Mouse (Mus musculus) mouse trophoblast stem cell (cell line): ENCODE data around the gene Stambp.
"Not testable (repeated sequence)": the region's sequence is repeated elsewhere in the genome, so short reads cannot be mapped to it uniquely, and the experiment has no call there.

Experiments used
- in situ Hi-C, 2 experiments: fragments of 300-500 bp; cut with MseI, MboI; formaldehyde crosslinking; loops; 2 replicates in 1 of 2; 3 replicates in 1 of 2; pipeline ENCODE4 v1.15.1; 2025

Stambp gene

DNA sequence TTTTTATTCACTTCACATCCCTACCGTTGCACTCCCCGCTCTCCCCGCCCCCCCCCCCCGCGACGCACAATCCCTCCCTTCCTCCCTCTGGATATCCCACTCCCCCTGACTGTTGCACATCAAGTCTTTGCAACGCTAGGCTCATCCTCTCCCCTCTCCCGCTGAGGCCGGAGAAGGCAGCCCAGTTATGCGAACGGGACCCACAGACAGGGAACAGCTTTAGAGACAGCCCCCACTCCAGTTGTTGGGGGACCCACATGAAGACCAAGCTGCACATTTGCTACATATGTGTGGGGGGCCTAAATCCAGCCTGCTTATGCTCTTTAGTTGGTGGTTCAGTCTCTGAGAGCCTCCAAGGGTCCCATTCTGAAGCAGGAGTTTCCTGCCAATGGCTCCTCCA is at the start of gene Stambp:
Gene Stambp, minus strand, starts transcription at position 59 of the 400 bp plus-strand sequence.
- in situ Hi-C loops = no loop called here

DNA sequence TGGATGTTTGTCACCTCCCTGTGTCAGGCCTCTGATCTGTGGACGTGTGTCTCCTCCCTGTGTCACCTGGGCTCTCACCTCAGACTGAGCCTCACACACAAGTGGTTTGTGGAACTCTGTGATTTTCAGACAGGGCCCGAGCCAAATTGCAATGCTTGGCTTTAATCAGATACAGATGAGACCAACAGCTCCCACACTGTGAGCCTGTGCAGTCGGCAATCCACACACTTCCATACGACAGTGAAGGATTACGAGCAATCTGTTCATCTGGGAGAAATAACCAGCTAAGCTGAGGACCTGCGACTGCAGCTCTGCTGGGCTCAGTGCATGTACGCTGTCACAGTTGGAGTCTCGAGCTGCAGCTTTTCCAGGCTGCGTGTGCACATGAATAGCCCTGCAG is 47.4 kb upstream of the Stambp start:
- in situ Hi-C loops = no loop called here

DNA sequence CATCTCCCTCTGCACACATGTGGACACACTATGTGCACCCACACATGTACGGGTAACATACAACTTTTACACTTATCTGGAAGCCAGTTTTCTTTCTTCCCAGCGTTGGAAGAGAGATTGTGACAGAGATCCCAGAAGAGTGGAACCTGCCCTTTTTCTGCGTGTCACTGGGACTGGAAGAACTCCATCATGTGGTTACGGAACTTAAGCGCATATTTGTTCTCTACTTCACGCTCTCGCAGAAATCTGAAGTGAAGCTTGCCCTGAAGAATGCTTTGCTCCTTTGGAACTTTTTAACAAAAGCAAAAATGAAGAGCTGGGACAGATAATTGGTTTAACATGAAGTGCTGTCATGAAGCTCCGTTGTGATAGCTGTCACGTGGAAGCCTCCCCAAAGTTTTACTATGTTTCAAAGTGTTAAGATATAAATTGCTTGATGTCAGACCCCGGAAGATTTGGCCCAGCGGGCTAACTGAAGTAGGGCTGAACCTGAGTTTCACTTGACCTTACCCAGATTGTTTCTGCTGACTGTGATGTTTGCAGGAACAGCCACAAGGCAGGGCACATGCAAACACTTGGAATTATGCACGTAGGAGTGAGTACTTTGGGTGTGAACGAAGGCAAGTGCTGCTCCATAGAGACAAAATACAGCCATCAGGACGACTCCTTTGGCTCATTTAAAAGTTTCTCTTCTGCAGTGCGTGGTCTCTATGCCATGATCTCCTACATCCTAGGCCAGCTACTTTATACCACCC is 45.2 kb upstream of the Stambp start:
- in situ Hi-C loops = no loop called here

DNA sequence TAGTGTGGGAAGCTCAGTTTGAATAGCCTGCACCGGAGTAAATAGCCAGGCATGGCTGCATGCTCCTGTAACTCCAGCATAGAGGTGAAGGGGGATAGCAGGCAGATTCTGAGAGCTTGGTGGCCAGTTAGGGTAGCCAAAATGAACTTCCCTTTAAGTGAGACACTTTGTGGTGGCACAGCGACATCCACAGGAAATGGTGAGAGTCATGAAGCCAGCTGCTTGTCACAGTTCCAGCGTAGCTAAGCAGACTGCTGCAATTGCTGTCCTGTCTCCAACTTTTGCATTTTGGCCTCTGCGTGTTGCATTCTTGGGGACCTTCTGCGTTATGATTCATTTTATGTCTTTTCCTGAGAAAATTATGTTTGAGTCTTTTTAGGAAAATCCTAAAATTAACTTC is 44.0 kb upstream of the Stambp start:
- in situ Hi-C loops = no loop called here

DNA sequence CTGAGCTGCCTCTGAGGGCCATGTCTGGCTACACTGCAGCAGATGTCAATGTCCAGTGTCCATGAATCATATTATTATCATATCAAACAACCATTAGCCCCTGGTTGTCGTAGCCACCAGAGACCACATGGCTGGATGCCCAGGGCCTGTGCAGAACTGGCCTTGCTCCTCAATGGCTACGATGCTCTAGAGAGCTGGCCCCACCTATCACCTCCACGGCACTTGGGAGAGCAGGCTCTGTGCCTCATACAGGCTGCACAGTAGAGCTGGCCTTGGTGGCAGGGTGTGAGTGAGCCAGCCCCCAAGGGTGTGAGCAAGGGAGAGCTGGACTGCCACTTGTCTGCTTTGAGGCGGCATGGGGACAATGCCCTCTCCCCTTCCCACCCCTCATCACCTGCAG is 41.9 kb upstream of the Stambp start:
- in situ Hi-C loops = no loop called here

DNA sequence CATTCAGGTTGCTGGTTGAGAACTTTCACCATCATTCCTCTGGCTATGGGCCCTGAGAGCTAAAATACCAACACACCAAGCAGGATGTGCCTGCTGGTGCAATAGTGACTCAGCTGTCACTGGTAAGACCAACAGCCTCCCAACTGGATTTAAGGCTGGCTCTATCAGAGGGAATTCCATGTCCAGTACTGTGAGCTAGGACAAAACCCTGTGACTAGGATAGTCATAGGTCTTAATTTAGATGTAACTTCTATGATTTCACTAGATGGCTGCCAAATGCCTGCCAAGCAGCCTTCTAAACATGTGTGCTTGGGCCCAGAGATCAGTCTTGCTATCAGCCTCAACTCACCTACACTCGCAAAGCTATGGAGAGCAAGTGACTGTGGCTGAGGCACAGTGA is 40.4 kb upstream of the Stambp start:
- in situ Hi-C loops = no loop called here

DNA sequence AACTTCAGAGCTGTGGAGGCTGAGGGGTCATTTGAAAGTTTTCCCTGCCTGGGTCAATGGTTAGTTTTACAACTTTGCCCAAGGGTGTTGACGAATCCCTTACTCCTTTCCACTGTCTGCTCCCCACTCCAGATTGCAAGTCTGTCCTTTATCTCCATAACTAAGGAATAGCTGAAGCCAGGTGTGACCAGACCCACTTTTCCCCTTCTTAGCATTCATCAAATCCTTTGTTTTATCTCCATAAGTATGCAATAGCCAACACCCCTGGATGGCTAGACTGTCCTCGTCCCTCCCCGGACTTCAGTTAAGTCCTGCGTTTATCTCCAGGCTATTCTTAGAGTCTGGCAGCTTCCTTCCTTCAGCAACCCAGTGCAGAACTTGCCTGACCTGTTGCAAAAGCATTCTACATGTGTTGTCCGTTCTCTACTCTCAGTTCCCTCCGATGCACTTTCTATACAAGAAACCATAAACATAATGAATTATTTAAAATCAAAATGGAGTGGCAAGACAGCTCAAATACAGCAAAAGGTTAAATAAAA is 27.2 kb upstream of the Stambp start:
- in situ Hi-C loops = loop anchor here in 1 of 2 experiments (5.0 kb wide), 1 partner anchor 73 kb away; no protein-coding TSS in a partner anchor

DNA sequence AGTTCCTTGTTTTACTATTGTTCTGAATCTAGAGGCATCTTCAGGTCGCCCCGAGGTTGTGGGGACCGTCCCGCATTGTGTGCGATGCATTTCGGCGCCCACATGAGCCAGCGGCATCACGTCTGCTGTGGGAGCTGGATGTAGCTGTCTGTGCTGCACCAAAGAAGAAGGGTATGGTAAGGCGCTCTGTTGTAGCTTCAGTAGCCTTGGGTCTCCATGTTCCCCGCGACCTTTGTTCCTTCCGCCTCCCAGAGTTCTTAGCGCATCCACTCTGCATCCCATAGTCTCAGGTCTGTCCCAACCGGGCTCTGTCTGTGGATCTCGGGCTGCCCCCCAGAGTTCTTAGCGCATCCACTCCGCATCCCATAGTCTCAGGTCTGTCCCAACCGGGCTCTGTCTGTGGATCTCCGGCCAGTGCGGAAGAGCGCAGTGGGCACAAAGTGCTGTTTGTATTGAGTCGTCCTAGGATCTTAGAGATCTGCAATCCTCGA is 26.6 kb upstream of the Stambp start:
- in situ Hi-C loops = loop anchor here in 1 of 2 experiments (5.0 kb wide), 1 partner anchor 73 kb away; no protein-coding TSS in a partner anchor

DNA sequence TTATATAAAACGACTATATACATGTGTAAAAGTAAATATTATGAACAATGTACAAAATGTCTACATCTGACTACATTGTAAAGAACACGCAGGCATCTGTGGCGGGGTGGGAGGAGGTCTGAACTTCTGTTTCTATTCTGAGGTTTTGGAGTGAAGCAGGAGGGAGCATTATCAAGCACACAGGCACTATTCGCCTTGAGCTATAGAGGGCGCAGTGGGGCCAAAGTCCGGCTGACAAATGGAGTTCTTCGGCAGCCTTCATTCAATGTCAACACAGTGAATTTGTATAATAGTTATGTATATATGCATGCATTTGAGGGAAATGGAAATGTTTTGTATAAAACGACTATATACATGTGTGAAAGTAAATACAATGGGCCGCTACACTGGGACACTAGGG is 26.1 kb upstream of the Stambp start:
- in situ Hi-C loops = loop anchor here in 1 of 2 experiments (5.0 kb wide), 1 partner anchor 74 kb away; no protein-coding TSS in a partner anchor

DNA sequence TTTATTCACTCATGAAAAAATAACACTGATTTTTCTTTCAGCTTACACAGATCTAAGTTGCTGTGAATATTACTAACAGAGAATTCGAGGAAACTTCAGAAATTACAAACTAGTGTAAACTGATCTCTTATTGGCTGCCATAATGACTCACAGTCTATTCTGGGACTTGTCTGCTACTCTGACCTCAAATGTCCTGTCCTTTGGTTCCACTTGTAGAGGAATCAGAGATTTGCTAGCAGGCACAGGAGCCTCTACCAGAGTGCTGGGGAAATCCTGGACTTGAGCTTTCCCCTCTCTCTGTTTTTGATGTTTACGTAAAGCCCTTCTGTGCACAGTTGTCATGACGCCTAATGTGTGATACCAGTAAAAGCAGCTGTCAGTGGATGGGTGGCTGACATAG is 25.5 kb upstream of the Stambp start:
- in situ Hi-C loops = loop anchor here in 1 of 2 experiments (5.0 kb wide), 1 partner anchor 74 kb away; no protein-coding TSS in a partner anchor

DNA sequence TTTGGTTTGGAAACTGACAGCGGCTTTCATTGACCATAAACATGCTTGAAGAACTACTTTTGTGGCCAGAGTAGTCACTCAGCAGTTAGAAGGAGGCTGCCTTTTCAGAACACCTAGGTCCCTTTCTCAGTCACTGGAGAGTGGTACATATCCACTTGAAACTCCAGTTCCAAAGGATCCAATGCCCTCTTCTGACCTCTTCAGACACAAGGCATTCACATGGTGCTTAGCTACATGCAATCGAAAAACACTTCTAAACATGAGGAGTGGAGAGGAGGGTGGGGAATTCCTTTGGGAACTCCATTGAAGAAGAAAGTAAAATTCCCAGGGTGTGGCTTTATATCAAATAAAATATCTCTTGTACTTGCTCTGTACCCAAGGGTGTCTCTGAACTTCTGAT is 22.5 kb upstream of the Stambp start:
- in situ Hi-C loops = loop anchor here in 1 of 2 experiments (5.0 kb wide), 1 partner anchor 77 kb away; no protein-coding TSS in a partner anchor

DNA sequence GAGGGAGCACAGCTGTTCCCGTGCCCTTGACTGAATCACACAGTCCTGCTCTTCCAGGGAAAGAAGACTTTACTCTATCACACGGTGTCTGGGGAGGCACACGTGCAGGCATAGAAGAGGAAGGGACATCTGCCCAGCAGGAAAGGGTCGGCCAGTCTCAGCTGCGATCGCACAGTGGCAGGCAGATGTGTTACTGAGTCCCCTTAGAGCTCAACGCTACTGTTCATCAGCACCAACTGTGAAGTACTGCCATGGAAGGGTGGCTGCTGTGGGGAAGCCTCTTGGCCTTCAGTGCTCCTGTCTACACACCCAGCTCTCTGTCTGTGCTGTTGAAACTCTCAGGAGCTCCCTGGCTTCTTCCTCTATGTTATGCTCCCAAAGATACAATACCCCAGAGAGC is 21.4 kb upstream of the Stambp start:
- in situ Hi-C loops = no loop called here

DNA sequence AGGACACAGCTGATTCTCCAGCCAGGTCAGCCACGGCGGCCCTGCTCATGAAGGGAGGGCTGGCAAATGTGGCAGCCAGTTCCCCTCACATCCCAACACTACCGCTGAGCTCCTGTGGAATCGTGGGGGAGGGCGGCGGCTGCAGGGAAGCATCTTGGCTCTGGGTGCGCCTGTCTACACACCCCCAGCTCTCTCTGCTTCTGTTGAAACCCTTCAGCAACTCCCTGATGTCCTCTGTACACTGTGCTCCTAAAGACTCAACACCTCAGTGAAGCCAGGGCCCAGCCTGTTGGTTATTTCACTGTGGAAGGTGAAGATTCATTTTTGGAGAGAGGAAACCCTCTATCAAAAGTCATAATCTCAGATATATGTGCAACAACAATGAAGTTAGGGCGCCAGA is 19.5 kb upstream of the Stambp start:
- in situ Hi-C loops = no loop called here

DNA sequence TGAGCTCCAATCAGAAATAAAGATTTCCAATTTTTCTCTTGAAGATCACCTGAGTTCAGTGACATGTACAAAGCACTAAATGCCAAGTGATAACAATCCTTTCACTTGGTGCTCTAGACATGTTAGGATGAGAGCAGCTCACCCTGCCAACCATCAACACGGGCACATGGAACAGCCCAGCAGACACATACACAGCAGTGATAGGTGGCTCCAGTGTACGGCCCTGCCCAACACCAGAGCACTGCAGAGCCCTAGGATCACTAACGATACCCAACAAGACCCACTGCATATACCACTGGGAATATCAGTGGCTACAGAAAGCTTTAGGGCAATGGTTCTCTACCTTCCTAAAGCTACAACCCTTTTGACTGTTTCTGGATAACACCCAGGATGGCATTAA is 17.8 kb upstream of the Stambp start:
- in situ Hi-C loops = no loop called here

DNA sequence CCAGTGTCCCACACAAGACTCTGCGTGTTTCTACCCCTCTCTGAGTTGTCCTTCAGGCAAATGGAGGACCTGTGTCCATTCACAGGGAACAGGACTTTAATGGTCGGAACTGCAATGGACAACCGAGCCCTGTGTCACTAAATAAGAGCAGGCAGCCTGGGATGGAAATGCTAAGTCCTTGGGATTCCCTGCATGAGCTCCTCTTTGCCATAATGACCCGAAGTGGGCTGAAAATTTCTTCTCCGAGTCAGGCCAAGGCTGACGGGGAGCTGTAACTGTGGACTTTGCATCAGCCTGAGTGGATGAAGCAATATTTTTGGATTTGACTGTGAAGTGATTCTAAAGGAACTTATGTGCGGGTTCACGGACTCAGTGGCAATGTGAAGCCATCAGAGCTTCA is 14.7 kb upstream of the Stambp start:
- in situ Hi-C loops = not testable (repeated sequence)

DNA sequence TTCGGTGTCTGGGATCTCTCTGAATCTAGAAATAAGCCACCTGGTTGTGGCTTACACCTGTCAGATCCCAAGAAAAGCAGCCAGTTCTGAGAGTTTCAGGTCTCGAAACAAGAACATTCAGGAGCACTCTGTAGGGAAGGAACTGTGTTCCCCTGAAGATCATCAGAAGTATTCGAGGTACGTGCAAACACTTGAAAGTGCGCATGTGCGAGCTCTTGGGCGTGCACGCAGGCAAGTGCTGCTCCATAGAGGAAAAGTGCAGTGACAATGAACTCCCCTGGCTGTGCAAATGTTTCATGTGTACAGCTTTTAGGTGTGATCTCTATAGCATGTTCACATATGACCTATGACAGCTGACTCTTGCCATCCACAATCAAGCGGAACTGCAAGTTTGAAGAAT is 12.8 kb upstream of the Stambp start:
- in situ Hi-C loops = not testable (repeated sequence)

DNA sequence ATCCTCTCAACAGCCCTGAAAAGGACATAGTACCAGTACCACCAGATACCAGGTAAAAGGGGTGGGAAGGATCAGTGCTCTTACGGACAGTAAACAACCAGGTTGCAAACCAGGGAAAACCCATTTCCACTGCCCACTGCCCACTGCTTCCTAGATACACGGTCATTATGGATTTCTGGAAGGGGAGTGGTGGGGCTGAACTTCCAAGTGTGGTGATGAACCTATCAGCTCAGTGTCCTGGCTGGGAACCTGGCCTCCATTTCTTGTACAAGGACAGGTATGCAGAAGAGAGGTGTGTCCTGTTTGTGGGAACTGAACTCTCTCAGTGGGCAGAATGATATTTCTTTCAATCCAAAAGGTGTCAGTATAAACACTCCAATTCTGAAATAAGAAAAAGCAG is 11.1 kb upstream of the Stambp start:
- in situ Hi-C loops = no loop called here

DNA sequence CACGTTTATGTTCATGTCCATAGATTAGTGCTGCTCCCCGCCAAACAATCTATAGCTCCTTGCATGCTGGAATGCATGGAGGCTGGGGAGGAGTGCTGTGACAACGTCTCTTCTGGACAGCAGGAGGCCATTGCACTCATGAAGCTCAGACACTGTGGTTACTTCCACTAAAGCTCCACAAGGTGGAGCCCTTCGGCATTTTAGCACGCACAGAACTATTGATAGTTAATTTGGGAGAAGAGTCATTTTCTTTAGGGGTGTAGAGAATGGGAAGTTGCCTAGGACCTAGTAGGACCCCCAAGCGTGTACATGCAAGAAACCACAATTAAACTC is 10.4 kb upstream of the Stambp start:
- in situ Hi-C loops = no loop called here

DNA sequence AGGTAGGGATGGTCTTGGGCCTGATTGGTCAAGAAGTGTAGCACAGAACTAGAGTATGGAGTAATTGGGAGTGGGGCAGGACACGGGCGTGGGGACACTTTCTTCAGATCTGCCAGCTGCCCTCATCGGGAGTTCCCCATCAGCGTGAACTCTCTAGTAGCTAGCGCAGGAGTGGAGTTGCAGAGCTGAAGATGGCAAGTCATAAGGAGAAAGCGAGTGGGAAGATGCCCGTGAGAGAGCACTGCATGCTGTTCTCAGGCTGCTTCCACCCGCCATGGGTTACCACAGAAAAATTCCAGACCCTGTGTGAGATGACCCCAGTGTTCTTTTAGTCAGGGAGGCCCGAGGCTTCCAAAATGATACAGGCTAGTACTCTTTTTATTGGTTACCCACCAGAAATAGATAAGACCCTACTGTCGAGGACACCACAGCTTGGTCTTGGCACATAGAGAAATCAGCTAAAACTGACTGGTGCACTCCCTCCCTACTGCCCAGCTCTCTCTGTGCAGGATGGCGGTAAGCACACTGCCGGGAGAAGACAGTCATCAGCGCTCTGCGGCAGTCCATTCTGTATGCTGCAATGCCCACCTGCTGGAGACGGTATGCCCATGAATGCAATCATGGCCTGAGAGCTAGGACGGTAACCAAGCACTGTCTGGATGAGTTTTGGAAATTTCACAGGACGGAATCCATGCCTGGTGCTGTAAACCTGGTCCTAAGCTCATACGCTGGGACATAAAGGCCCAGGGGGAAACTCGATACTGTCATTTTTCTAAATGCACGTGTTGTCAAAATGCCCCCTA is 9.8 kb upstream of the Stambp start:
- in situ Hi-C loops = no loop called here

DNA sequence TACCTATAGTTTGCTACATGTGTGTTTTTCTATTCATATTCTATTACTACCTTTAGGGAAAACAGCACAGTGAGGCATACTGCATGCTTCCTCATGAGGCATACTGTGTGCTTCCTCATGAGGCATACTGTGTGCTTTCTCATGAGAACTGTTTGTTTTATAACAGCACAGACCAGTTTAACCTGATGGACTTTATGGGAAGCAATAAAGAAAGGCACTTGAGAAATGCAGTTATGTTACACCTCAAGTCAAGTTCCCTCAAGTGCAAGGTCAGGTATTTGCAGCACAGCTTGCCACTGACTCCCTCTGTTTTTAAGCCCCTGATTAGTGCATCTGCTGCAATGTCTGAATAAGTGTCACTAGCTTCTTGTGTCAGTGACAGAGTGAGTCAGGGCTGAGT is 5.0 kb upstream of the Stambp start:
- in situ Hi-C loops = no loop called here

DNA sequence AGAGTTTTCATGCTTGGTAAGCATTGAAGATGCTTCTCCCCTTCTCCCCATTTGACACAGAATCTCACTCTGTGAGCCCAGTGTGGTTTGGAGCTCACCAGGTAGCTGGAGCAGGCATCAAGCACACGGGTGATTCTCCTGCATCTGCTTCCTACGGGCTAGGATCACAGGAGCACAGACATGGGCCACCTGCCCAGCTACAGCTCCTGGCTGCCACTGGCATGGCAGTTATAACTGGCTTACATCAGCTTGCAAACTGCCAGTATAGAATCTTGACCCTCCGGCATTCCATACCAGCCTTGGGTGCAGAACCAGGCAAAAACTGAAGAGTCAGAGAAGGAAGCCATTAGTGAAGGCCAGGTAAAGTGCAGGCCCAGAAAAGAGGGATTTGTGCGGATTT is 3.1 kb upstream of the Stambp start:
- in situ Hi-C loops = no loop called here

DNA sequence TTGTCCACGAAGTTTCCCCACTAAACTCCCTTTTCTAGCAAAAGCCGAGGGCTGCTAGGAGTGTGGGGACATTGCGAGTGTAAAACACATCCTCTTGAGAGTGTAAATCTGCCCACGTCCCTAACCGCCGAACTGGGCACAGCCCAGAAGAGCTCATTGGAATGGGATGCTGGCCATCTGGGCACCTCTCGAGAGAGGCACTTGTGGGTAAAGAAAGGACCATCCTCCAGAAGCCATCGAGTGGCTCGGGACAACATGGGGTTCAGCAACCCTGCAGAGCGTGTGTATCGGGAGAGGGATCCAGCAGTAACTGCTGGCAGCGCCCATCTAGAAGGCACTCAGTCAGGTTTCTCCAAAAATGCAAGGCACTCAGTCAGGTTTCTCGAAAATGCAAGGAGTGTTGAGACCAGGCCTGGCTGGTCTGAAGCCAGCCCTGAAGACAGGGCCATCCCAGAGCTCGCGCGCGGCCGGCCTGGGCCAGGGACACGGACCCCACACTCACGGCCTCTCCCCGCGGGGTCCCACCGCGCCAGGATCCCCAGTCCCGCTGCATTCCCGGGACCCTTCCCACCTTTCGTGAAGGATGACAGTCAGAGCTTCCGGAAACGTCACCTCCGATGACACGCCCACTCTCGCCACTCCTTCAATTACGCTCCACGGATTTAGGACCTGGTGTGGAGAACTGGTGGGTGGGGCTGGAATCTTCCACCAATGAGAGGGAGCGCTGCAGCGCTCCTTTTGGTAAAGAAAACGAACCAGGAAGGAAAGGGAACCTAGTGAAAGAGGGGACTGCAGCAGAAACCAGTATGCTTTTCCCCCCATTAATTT is 475 bp downstream of the Stambp start:
- in situ Hi-C loops = no loop called here
